Mouse (Mus musculus) liver, embryonic 14.5 days (tissue): Measurements from ENCODE around the gene Hnrnph3. TPM values are rescaled to one million over a fixed set of nuclear protein-coding genes. Genes with fewer than 3 reads are reported as not detected.

ENCODE experiments used
- ATAC-seq: fragments of 200-750 bp; cut with Nextera tagmentation; 2 replicates; pipeline ENCODE4 v1.8.0; 2017; ENCODE audit warnings: moderate number of reproducible peaks, mild to moderate bottlenecking, moderate library complexity; ENCODE audit not compliant: insufficient read depth
- DNase-seq, 3 experiments: peaks; one replicate each; pipeline ENCODE4 v3.0.0-alpha.2; 2012 to 2013; ENCODE audit warnings: low read depth in 3 of 3, low spot score in 3 of 3
- H3K27ac ChIP-seq: fragments of 300-500 bp; sonication (generic); 2 replicates; pipeline ENCODE4 v1.5.1; 2014; ENCODE audit warnings: moderate library complexity, mild to moderate bottlenecking, control low read depth, inconsistent platforms
- H3K27me3 ChIP-seq: fragments of 300-500 bp; sonication (generic); 2 replicates; pipeline ENCODE4 v1.6.1; 2014; ENCODE audit warnings: mild to moderate bottlenecking, low read length, moderate library complexity; ENCODE audit not compliant: control insufficient read depth, insufficient read depth
- H3K36me3 ChIP-seq: fragments of 300-500 bp; sonication (generic); replicated peaks from 2 replicates; pipeline ENCODE4 v1.6.1; 2014; ENCODE audit warnings: low read depth; ENCODE audit not compliant: control insufficient read depth, insufficient read depth
- H3K4me1 ChIP-seq, 2 experiments: fragments of 200-500 bp in 1 of 2; fragments of 300-500 bp in 1 of 2; sonication (generic) in 1 of 2; replicated peaks; 2 replicates each; pipeline ENCODE4 v1.6.1; 2012 to 2014; ENCODE audit warnings: antibody characterized with exemption in 1 of 2, inconsistent platforms in 1 of 2, low read length in 1 of 2; ENCODE audit not compliant: control insufficient read depth in 2 of 2, insufficient read depth in 2 of 2
- H3K4me2 ChIP-seq: fragments of 300-500 bp; sonication (generic); 2 replicates; pipeline ENCODE4 v1.6.1; 2014; ENCODE audit warnings: low read depth, mild to moderate bottlenecking, control low read depth, moderate library complexity
- H3K4me3 ChIP-seq, 2 experiments: fragments of 200-500 bp in 1 of 2; fragments of 300-500 bp in 1 of 2; sonication (generic) in 1 of 2; 2 replicates each; pipeline ENCODE4 v1.5.1; 2012 to 2014; ENCODE audit warnings: low read depth in 2 of 2, low read length in 2 of 2, mild to moderate bottlenecking in 2 of 2, control low read depth in 1 of 2, inconsistent platforms in 1 of 2, moderate library complexity in 1 of 2; ENCODE audit not compliant: insufficient read depth in 1 of 2
- H3K9ac ChIP-seq: fragments of 300-500 bp; sonication (generic); replicated peaks from 2 replicates; pipeline ENCODE4 v1.6.1; 2014; ENCODE audit warnings: mild to moderate bottlenecking, control low read depth, moderate library complexity
- H3K9me3 ChIP-seq: fragments of 300-500 bp; sonication (generic); 2 replicates; pipeline ENCODE4 v1.6.1; 2016; ENCODE audit warnings: low read length, mixed read lengths; ENCODE audit not compliant: control insufficient read depth
- CTCF ChIP-seq: IDR thresholded peaks from 2 replicates; pipeline ENCODE4 v1.5.1; 2016; ENCODE audit warnings: antibody characterized with exemption, low read depth, control low read depth
- EP300 ChIP-seq: IDR thresholded peaks from 2 replicates; pipeline ENCODE4 v1.6.1; 2016; ENCODE audit warnings: antibody characterized with exemption, low read depth
- WGBS: fragments of 180-500 bp; shearing (Covaris S2); extraction: QIAGEN DNeasy Blood & Tissue Kit; methylation state at CpG from one replicate; pipeline ENCODE4 v1.1.7; 2014; ENCODE audit not compliant: insufficient replicate concordance; 5-methylcytosine and 5-hydroxymethylcytosine counted together
- polyA plus RNA-seq, 2 experiments: library from polyadenylated mRNA; depleted of rRNA in 1 of 2; stranded (reverse) in 1 of 2; unstranded in 1 of 2; fragments of >200 nt; fragmentation: Nextera tagmentation in 1 of 2; extraction: Ambion mirVana in 1 of 2; gene quantifications; 2 replicates each; pipeline versions ENCODE4 v1.2.1 to v1.2.3; 2012 to 2014

The Hnrnph3 gene
- polyA plus RNA-seq (2012; rRNA removed) (13.8 and 23.2 TPM in 2 replicates), polyA plus RNA-seq (2014; fragmentation: Nextera tagmentation; extraction: Ambion mirVana) (12.4 and 13.6 TPM in 2 replicates)

DNA sequence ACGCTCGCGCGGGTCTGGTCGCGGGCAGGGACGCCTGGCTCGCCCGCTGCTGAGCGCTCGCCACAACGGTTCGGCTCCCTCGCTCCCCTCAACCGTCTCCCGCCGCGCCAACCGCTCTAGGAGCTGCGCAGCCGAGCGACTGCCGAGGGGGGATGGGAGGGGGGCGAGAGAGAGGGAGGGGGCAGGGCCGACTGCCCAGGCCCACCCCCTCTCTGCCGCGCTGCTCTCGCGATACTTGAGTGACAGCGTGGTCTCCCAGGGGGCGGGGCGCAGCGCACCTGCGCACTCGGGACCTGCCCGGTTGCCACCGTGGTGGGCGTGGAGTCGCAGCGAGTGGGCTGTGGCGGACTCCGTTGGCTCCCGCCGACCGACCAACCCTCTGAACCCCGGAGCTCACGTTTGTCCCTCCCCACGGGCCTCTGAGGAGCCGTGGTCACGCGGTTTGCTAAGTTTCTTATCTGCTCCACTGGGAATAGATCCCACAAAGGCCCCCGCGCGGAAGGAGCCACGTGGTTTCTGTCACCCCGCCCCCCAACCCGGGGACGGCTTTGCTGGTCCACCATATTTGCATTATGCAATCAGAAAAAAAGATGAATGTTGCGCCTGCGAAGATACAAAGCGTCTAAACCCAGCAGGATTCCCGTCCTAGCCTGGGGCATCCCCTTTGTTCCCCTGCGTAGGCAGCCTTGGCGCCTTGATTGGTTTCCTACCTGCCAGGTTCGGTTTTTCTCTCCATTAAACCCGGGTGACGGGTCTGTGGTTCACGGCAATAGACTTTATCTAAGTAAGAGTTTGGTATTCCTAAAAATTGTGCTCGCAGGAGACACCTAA is at the start of gene Hnrnph3, which contains the start of gene Pbld2:
Hnrnph3 (minus strand) TSS at position 469 of the 831 bp plus-strand sequence.
Pbld2 (plus strand) TSS at position 567 of the 831 bp plus-strand sequence.
- TF ChIP-seq EP300: peak; percentile 49; the same call in 1 of the 2 replicates
- no peak for TF ChIP-seq CTCF
- ATAC-seq: peak; percentile 91
- H3K9me3 ChIP-seq: no peaks in the 10 kb centered on the region
- peak within 1 kb of the TSS; percentile 90 for H3K4me2 ChIP-seq
- WGBS: under 1% methylated on average over 69 of the region's 69 CpGs
- H3K9ac ChIP-seq: peak within 1 kb of the TSS; percentile 99
- H3K27ac ChIP-seq: peak within 1 kb of the TSS; percentile 87
- H3K27me3 ChIP-seq: no peaks in the 10 kb centered on the region
- peaks cover 17% of the 10 kb centered on the region in 2 experiments for H3K4me1 ChIP-seq
- no peaks in the 10 kb centered on the region; the same call in 1 of the 2 replicates for H3K36me3 ChIP-seq
- peak within 1 kb of the TSS; percentile 81 to 100 for H3K4me3 ChIP-seq
- DNase-seq: peak; percentile 87 to 90 (median 88)

- TF ChIP-seq EP300 (no peak), CTCF (peak; percentile 85)
- H3K9ac ChIP-seq: no peak overlapping the region
- DNase-seq (peak in 2 of 3 experiments; percentile 4 to 24), ATAC-seq (no peak)
- H3K36me3 ChIP-seq: no peaks in the 10 kb centered on the region
- H3K9me3 ChIP-seq: no peaks in the 10 kb centered on the region
- WGBS: 17% methylated on average over 5 of the region's 5 CpGs
- no peak overlapping the region for H3K4me2 ChIP-seq
- 0 out of 4 replicates have a peak, but pooled peaks cover 0 to 2% of the 10 kb centered on the region in 2 experiments for H3K4me1 ChIP-seq
- H3K27ac ChIP-seq: no peak overlapping the region
- no peak overlapping the region for H3K4me3 ChIP-seq
- no peaks in the 10 kb centered on the region for H3K27me3 ChIP-seq
These were observed 42.0 kb upstream of the Hnrnph3 start for GRCm38 (mm10) chr10:63065988-63066387.

- no peaks in the 10 kb centered on the region for H3K9me3 ChIP-seq
- no peak overlapping the region for H3K4me3 ChIP-seq
- no peak overlapping the region for H3K9ac ChIP-seq
- H3K36me3 ChIP-seq: no peaks in the 10 kb centered on the region
- H3K27ac ChIP-seq: no peak overlapping the region
- no peak for DNase-seq
- WGBS: 55% methylated on average over 8 of the region's 8 CpGs
- H3K4me1 ChIP-seq: 0 out of 4 replicates have a peak, but pooled peaks cover 0 to 2% of the 10 kb centered on the region in 2 experiments
- no peak for ATAC-seq
- no peaks in the 10 kb centered on the region for H3K27me3 ChIP-seq
- TF ChIP-seq CTCF: no peak
- no peak for TF ChIP-seq EP300
- no peak overlapping the region for H3K4me2 ChIP-seq
These were observed 41.5 kb upstream of the Hnrnph3 start for GRCm38 (mm10) chr10:63065561-63065960.

DNA sequence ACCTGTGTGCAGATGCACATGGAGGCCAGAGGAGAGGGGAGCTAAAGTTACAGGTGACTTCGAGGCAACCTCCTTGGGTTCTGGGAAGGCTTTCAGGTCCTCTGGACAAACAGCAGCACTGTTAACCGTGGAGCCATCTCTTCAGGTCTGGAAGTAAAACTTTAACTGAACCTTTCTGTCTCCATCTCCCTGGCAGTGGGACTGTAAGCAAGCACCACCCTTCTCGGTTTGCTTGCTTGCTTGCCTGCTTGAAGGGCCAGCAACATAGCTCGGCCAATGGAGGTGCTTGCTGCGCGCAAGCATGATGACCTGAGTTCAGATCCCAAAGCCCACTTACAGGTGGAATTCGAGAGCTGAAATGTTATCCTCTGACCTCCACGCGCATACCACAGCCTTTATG is 40.5 kb upstream of the Hnrnph3 start:
- no peak overlapping the region for H3K27ac ChIP-seq
- WGBS: 58% methylated on average over 9 of the region's 9 CpGs
- no peak for ATAC-seq

GRCm38 (mm10) chr10:63063365-63063764 is 39.3 kb upstream of the Hnrnph3 start:
- no peak for ATAC-seq
- Histone ChIP-seq H3K27me3 (no peaks in the 10 kb centered on the region), H3K4me1 (0 out of 4 replicates have a peak, but pooled peaks cover 0 to 2% of the 10 kb centered on the region in 2 experiments), H3K4me2 (no peak overlapping the region), H3K27ac (no peak overlapping the region), H3K4me3 (no peak overlapping the region), H3K36me3 (no peaks in the 10 kb centered on the region), H3K9ac (no peak overlapping the region), H3K9me3 (no peaks in the 10 kb centered on the region)
- TF ChIP-seq EP300 (no peak), CTCF (no peak)
- no peak for DNase-seq
- 60% methylated on average over 7 of the region's 7 CpGs for WGBS

More for the DNA sequence above, 40.5 kb upstream of the Hnrnph3 start:
- H3K36me3 ChIP-seq: no peaks in the 10 kb centered on the region
- DNase-seq: no peak
- no peak overlapping the region for H3K9ac ChIP-seq
- H3K4me1 ChIP-seq: 0 out of 4 replicates have a peak, but pooled peaks cover 0 to 2% of the 10 kb centered on the region in 2 experiments
- H3K4me2 ChIP-seq: no peak overlapping the region
- no peak overlapping the region for H3K4me3 ChIP-seq
- H3K9me3 ChIP-seq: no peaks in the 10 kb centered on the region
- no peaks in the 10 kb centered on the region for H3K27me3 ChIP-seq
- TF ChIP-seq EP300 (no peak), CTCF (no peak)
